Mouse (Mus musculus) kidney, embryonic 16.5 days (tissue): ENCODE measurements around the gene Ckap4. TPM values are rescaled to one million over a fixed set of nuclear protein-coding genes. Genes with fewer than 3 reads are reported as not detected.

Experiments
- ATAC-seq: fragments of 200-750 bp; cut with Nextera tagmentation; 2 replicates; pipeline ENCODE4 v1.8.0; 2017; ENCODE audit warnings: moderate TSS enrichment; ENCODE audit not compliant: low FRiP score, low TSS enrichment
- H3K27ac ChIP-seq: fragments of 300-500 bp; sonication (generic); 2 replicates; pipeline ENCODE4 v1.5.1; 2014; ENCODE audit warnings: low read length
- H3K27me3 ChIP-seq: fragments of 300-500 bp; sonication (generic); 2 replicates; pipeline ENCODE4 v1.6.1; 2014; ENCODE audit warnings: low read length, control low read depth, mixed read lengths; ENCODE audit not compliant: insufficient read depth
- H3K36me3 ChIP-seq: fragments of 300-500 bp; sonication (generic); 2 replicates; pipeline ENCODE4 v1.6.1; 2014; ENCODE audit warnings: low read length, control low read depth, mixed read lengths; ENCODE audit not compliant: insufficient read depth
- H3K4me1 ChIP-seq: fragments of 300-500 bp; sonication (generic); 2 replicates; pipeline ENCODE4 v1.6.1; 2014; ENCODE audit warnings: low read length, control low read depth, mixed read lengths; ENCODE audit not compliant: insufficient read depth
- H3K4me2 ChIP-seq: fragments of 300-500 bp; sonication (generic); replicated peaks from 2 replicates; pipeline ENCODE4 v1.6.1; 2014; ENCODE audit warnings: low read depth, low read length
- H3K4me3 ChIP-seq: fragments of 300-500 bp; sonication (generic); 2 replicates; pipeline ENCODE4 v1.5.1; 2014; ENCODE audit warnings: mild to moderate bottlenecking, low read length
- H3K9ac ChIP-seq: fragments of 300-500 bp; sonication (generic); replicated peaks from 2 replicates; pipeline ENCODE4 v1.6.1; 2014; ENCODE audit warnings: low read length
- H3K9me3 ChIP-seq: fragments of 300-500 bp; sonication (generic); 2 replicates; pipeline ENCODE4 v1.6.1; 2016; ENCODE audit warnings: low read length, control low read depth
- WGBS: fragments of 180-500 bp; shearing (Covaris S2); extraction: QIAGEN DNeasy Blood & Tissue Kit; methylation state at CpG from one replicate; pipeline ENCODE4 v1.1.7; 2014; 5-methylcytosine and 5-hydroxymethylcytosine counted together
- polyA plus RNA-seq: library from polyadenylated mRNA; unstranded; fragments of >200 nt; fragmentation: Nextera tagmentation; extraction: Ambion mirVana; gene quantifications from 2 replicates; pipeline ENCODE4 v1.2.1, GENCODE M21; 2015

Gene Ckap4
- 40.0 and 72.4 TPM in 2 replicates for polyA plus RNA-seq

DNA sequence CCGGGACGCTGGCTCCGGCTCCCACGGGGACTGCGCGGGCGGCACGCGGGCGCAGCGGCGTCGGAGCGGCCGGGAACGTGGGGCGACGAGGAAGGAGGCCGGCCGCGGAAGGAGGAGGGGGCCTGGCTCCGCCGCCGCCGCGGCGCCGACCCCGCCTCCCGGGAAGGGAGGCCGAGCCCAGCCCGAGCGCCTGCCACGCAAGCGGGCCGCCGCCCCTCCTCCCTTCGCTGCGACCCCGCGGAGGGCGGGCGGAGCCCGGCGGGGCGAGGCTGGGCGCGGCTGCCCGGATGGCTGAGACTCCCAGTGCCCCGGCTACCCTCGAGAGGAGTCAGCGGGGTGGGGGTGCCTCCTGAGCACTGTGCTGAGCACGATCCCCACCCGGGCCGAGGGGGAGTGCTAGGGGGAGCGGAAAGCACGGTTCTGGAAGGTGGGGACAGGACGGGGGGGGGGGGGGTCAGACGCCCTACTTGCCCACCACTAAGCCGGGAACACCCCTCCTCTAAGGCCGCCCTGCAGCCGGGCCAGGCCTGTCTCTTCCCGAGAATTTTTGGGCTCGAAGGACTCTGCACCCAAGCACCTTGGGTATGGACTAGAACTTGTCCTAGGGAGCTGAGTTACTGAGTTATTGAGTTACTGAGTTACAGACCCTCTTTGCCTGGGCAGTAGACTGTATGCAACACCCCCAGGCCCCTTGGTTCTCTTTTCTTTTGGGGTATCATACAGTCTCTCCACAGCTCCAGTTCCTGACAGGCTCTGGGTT, at the start of gene Ckap4:
Gene Ckap4, minus strand, starts transcription at position 151 of the 760 bp plus-strand sequence.
- ATAC-seq: peak; percentile 93
- Histone ChIP-seq H3K4me2 (peak within 1 kb of the TSS; percentile 76), H3K9ac (peak within 1 kb of the TSS; percentile 94), H3K4me1 (peaks cover 41% of the 10 kb centered on the region), H3K36me3 (peaks cover 4% of the 10 kb centered on the region; the same call in 1 of the 2 replicates), H3K27me3 (no peaks in the 10 kb centered on the region), H3K27ac (peak within 1 kb of the TSS; percentile 88), H3K9me3 (no peaks in the 10 kb centered on the region), H3K4me3 (peak within 1 kb of the TSS; percentile 91)
- WGBS: under 1% methylated on average over 31 of the region's 64 CpGs

DNA sequence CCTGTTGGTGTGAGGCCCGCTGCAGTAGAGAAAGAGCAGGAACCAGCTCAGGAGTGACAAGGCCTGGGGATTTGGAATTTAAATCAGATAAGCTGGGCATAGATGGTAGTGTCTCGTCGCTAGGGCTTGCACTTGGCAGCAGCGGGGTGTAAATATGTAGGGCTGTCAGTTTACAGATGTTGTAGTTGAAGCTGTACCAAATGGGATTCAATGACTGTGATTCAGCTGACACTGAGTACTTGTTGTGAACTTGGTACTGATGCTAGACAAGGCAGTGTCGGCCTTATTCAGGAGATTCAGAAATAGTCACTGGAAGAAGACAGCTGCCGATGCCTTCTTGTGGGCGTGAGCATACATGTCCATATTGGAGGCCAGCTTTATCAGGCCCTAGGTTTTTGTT, 48.4 kb upstream of the Ckap4 start:
- no peaks in the 10 kb centered on the region for H3K27me3 ChIP-seq
- WGBS: 87% methylated on average over 7 of the region's 7 CpGs
- H3K9me3 ChIP-seq: no peaks in the 10 kb centered on the region

DNA sequence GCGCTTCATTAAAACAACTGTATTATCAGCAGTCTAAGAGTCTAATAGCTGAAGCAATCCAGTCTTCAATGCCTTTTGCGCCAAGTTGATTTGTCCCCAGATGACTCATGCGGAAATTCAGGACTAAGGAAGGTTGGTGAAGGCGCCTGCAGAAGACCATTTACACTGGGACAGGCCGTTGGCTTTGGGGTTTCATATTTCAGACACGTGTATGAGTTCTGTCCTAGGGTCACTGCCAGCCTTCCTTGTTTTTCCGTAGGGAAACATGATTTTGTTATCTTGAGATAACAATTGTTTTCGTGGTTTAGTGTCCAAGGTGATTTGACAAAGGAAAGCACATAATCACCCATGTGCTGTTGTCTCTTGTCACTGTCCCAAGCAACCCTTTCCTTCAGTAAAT, 47.3 kb upstream of the Ckap4 start:
- H3K4me2 ChIP-seq: no peak overlapping the region
- no peaks in the 10 kb centered on the region for H3K36me3 ChIP-seq
- ATAC-seq: no peak
- H3K9me3 ChIP-seq: no peaks in the 10 kb centered on the region
- 46% methylated on average over 8 of the region's 8 CpGs for WGBS
- peaks cover 7% of the 10 kb centered on the region; the same call in 1 of the 2 replicates for H3K4me1 ChIP-seq
- no peaks in the 10 kb centered on the region for H3K27me3 ChIP-seq
- H3K4me3 ChIP-seq: no peak overlapping the region
- H3K27ac ChIP-seq: no peak overlapping the region
- H3K9ac ChIP-seq: no peak overlapping the region

More for the DNA sequence above, 48.4 kb upstream of the Ckap4 start:
- no peak overlapping the region for H3K4me2 ChIP-seq
- H3K4me1 ChIP-seq: peaks cover 7% of the 10 kb centered on the region; the same call in 1 of the 2 replicates
- H3K9ac ChIP-seq: no peak overlapping the region
- H3K27ac ChIP-seq: no peak overlapping the region
- H3K4me3 ChIP-seq: no peak overlapping the region
- H3K36me3 ChIP-seq: no peaks in the 10 kb centered on the region
- ATAC-seq: no peak

DNA sequence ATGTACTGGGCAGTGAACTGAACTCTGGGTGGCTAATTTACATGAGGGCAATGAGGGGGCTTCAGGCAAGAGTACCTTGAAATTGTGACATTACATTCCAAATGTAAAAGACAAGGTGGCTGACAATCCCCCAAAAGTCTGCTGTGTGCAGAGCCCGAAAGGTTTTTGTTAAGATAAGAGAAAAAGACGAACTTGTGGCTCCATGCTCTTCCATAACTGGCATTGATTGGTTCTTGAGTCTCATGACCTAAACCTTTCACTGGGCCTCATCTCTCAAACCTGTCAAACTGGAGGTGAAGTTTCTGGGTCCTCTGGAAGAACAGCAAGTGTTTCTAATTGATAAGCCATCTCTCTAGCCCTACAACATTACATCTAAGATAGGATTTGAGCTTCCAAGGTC, 45.7 kb upstream of the Ckap4 start:
- Histone ChIP-seq H3K4me1 (peaks cover 7% of the 10 kb centered on the region; the same call in 1 of the 2 replicates), H3K4me2 (no peak overlapping the region), H3K9me3 (no peaks in the 10 kb centered on the region), H3K36me3 (no peaks in the 10 kb centered on the region), H3K9ac (no peak overlapping the region), H3K4me3 (no peak overlapping the region), H3K27me3 (no peaks in the 10 kb centered on the region), H3K27ac (no peak overlapping the region)
- whole genome bisulfite sequencing: 74% methylated on average over 2 of the region's 2 CpGs
- ATAC-seq: no peak

DNA sequence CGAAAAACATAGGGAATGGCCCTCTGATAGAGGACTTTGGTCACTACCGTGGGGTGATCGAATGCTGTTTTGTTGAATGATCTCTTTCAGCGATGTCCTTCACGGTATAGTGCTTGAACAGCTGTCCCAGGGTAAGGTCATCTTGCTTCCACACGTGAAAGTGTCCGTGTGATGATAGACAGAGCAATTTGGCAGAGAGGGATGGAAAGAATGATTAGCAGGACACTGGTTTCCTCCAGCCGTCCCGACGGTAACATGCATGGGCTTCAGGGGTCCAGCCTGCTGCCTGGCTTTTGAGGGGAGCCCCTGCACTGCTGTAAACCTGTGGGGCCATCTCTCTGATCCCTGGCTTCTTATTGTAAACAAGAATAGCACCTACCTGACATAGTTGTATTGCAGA, 44.9 kb upstream of the Ckap4 start:
- WGBS: 84% methylated on average over 10 of the region's 10 CpGs
- no peak overlapping the region for H3K4me3 ChIP-seq
- no peaks in the 10 kb centered on the region for H3K9me3 ChIP-seq
- H3K27me3 ChIP-seq: peaks cover under 1% of the 10 kb centered on the region; the same call in 1 of the 2 replicates
- no peak overlapping the region for H3K4me2 ChIP-seq
- H3K27ac ChIP-seq: no peak overlapping the region
- peaks cover 7% of the 10 kb centered on the region; the same call in 1 of the 2 replicates for H3K4me1 ChIP-seq
- H3K9ac ChIP-seq: no peak overlapping the region
- no peaks in the 10 kb centered on the region for H3K36me3 ChIP-seq
- no peak for ATAC-seq

DNA sequence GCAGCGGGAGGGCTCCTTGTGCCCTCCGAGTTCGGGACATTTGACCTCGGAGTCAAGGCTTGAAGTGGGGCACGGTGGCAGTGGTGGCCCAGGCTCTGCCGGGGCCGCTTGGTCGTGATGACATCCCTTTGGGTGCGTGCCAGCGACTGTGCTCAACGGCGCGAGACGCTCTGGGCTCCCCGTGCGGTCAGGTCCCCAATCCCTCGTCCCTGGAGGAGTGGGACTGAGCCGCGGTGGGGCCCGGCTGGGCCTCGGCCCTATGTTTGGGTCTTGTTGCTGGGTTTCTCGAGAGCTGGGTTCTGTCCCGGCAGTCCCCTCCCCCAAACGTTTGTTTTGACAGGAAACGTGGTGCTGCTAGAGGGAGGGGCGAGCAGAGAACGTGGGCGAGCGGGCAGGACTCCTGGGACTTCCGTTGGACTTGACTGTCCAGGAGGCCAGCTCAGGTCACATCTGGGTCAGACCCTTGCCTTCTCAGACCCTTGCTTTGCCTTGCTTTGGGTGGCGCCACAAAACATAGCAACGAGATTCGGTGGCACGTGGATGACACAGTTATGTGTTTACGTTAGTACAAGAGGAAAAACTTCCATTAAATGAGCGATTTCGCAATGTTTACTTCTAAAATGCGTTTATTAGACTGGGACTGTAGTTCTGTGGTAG, 43.3 kb upstream of the Ckap4 start:
- 2% methylated on average over 38 of the region's 38 CpGs for WGBS

DNA sequence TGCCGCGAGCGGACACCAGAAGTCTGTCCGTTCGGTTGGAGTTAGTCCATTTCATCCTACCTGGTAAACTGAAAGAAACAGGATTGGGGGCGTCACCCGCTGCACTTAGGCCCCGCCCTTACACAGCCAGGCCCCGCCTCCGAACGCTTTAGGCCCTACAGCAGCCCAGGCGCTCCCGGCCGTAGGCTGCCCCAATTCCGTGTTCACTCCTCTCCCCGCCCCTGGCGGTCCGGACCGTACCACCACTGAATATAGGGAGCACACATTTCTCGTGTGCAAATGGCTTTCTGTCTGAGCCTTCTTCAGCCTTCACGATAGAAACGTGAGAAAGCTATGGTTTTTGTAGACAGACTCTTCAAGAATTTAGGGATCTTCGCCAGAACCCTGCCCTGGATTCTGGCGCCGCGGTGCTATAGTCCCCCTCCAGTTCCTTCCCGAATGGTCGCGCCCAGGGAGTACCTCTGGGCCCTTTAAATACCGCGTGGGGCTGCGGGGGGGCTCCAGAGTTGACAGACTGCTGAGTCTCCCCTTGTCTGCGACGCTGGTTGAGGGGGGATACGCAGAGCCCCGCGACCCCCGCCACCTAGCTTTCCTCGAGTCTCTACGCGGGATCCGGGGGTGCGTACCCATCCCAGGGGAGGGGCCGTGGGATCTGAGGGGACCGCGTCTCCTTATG, 42.7 kb upstream of the Ckap4 start, which contains the start of gene Tcp11l2:
Gene Tcp11l2, plus strand, starts transcription at position 232 of the 676 bp plus-strand sequence.
- peak within 1 kb of the TSS; percentile 80 for H3K4me3 ChIP-seq
- ATAC-seq: peak; percentile 98
- no peaks in the 10 kb centered on the region for H3K36me3 ChIP-seq
- peak within 1 kb of the TSS; percentile 78 for H3K9ac ChIP-seq
- peak within 1 kb of the TSS; percentile 73 for H3K27ac ChIP-seq
- no peaks in the 10 kb centered on the region for H3K9me3 ChIP-seq
- H3K27me3 ChIP-seq: peaks cover 2% of the 10 kb centered on the region; the same call in 1 of the 2 replicates
- H3K4me1 ChIP-seq: peaks cover 7% of the 10 kb centered on the region; the same call in 1 of the 2 replicates
- under 1% methylated on average over 46 of the region's 46 CpGs for WGBS
- peak within 1 kb of the TSS; percentile 92 for H3K4me2 ChIP-seq

More for the DNA sequence above, 43.3 kb upstream of the Ckap4 start:
- peak overlapping the region; percentile 78 for H3K9ac ChIP-seq
- peak overlapping the region; percentile 92 for H3K4me2 ChIP-seq
- H3K9me3 ChIP-seq: no peaks in the 10 kb centered on the region
- H3K27ac ChIP-seq: peak overlapping the region; percentile 73; the same call in 1 of the 2 replicates
- peak overlapping the region; percentile 80 for H3K4me3 ChIP-seq
- H3K36me3 ChIP-seq: no peaks in the 10 kb centered on the region
- peaks cover 2% of the 10 kb centered on the region; the same call in 1 of the 2 replicates for H3K27me3 ChIP-seq
- peak; percentile 37 for ATAC-seq
- H3K4me1 ChIP-seq: peaks cover 7% of the 10 kb centered on the region; the same call in 1 of the 2 replicates

DNA sequence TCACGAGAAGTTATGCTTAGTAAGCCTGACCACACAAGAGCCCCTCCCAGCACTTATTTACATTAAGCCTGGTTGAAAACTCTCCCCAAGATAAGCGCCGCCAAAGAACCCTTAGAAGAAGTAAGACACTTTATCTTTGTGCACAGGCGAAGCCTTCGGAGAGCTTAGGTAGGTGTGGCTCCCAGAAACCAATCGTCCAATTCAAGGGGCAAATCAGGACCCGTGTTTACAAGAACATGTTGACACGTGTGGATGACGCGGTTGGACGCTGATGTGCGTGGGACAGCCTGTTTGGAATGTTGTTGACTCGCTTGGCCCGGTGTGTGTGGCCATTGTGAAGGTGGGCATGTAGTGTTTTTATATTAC, 42.1 kb upstream of the Ckap4 start:
- H3K36me3 ChIP-seq: no peaks in the 10 kb centered on the region

DNA sequence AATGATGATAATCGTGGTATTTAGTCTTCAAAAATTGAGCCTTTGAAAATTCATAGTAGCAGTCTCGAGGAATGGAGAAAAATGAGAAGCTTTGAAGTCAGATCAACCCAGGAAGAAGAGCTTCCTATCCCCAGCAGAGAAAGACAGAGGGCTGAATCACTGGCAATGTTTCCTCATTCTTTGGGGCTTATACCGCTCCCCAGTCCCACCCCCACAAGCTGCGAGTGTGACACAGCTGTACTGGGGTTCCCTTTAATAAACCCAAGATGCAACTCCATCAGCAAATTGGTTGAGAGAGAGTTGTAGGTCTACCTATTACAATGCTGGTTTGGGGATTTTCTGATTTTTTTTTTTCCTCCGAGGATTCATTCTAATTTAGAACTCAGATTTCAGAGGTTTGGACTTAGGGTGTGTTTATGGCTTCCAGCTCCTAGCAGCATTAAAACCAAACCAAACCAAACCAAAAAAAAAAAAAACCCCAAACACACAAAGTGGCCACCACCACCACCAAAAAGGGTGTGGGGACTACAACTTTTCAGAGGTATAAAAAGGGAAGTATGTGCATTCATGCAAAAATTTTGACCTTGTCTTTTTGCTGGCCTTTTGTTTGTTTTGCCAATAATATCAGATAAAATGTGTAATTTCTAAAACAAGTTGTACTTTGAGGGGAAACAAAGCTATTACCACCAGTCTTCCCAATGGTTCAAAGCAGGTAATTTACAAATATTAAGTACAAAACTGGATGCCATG, 40.0 kb upstream of the Ckap4 start:
- Histone ChIP-seq H3K27me3 (peaks cover 2% of the 10 kb centered on the region; the same call in 1 of the 2 replicates), H3K36me3 (no peaks in the 10 kb centered on the region), H3K9ac (no peak overlapping the region), H3K9me3 (no peaks in the 10 kb centered on the region), H3K4me3 (no peak overlapping the region), H3K27ac (no peak overlapping the region), H3K4me1 (peaks cover 7% of the 10 kb centered on the region; the same call in 1 of the 2 replicates), H3K4me2 (no peak overlapping the region)
- no peak for ATAC-seq
- 70% methylated on average over 5 of the region's 5 CpGs for WGBS

More for the DNA sequence above, 42.1 kb upstream of the Ckap4 start:
- Histone ChIP-seq H3K4me2 (peak overlapping the region; percentile 92), H3K27me3 (peaks cover 2% of the 10 kb centered on the region; the same call in 1 of the 2 replicates), H3K4me3 (peak overlapping the region; percentile 80), H3K9me3 (no peaks in the 10 kb centered on the region), H3K4me1 (peaks cover 7% of the 10 kb centered on the region; the same call in 1 of the 2 replicates), H3K27ac (no peak overlapping the region), H3K9ac (peak overlapping the region; percentile 42; the same call in 1 of the 2 replicates)
- peak; percentile 74 for ATAC-seq
- under 1% methylated on average over 14 of the region's 14 CpGs for WGBS
